Mouse (Mus musculus): ENCODE data around the gene Pappa.

- TF ChIP-seq CTCF (IDR thresholded peaks at IDR 0.05; ENCODE audit: borderline replicate concordance, control insufficient read depth, extremely low read depth, insufficient read depth, low read length, poor library complexity): no peak
- no peak for TF ChIP-seq POLR2A (IDR thresholded peaks at IDR 0.05; ENCODE audit: control insufficient read depth, extremely low read depth, insufficient read depth, low read length, poor library complexity)
Measured at GRCm38 (mm10) chr4:65302666-65303065, 178.7 kb downstream of the Pappa start.
